Mouse (Mus musculus): ENCODE data around the gene Fhit. TPM values are rescaled to one million over a fixed set of nuclear protein-coding genes. Genes with fewer than 3 reads are reported as not detected.

The Fhit gene
- polyA plus RNA-seq, 1 experiment from 2014 or later: 6.8 TPM

DNA sequence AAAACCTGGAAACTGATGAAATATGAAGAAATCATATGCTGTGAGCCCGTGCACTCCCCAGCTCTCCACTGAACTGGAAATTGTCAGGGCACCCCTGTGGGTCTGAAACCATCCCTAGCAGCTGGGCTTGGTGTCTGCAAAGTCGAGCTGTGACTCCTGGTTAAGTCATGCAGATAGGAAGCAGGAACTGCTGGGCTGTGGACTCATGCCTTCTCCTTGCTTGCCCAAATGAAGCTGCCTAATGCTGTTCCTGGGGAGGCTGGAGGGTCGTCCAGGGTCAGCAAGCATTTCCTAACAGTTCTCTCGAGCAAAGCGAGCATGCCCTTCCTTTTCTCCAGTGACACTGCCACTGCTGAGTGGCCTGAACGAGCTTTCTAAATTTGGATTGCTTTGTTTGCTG is 607.1 kb downstream of the Fhit start:
- Histone ChIP-seq H3K4me3 (no peak overlapping the region), H3K27me3 (no peaks in the 10 kb centered on the region), H3K4me1 (no peaks in the 10 kb centered on the region), H3K36me3 (no peaks in the 10 kb centered on the region), H3K9ac (no peak overlapping the region), H3K4me2 (no peak overlapping the region), H3K27ac (no peak overlapping the region), H3K9me3 (no peaks in the 10 kb centered on the region)
- ATAC-seq (ENCODE audit: insufficient number of reproducible peaks, insufficient read depth, low FRiP score, low TSS enrichment, low read depth): no peak
- 39% methylated on average over 6 of the region's 6 CpGs for WGBS

DNA sequence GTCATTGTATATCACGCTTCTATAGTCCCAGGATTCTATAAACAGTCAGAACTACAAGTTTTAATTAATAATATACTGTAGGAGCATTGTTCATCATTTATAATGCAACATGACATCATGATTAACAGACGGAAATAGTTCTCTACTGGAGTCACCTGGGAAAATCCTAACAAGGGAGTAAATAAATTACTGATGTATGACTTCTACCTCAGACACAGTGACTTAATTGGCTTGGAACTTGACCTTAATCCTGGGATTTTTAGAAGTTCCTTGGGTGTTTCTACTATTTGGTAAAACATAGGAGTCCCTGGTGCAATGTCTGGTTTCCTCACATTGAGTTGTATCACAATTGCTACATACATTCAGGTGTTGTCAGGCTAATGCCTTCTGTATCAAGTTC is 613.2 kb downstream of the Fhit start:
- H3K27me3 ChIP-seq: no peaks in the 10 kb centered on the region
- H3K4me1 ChIP-seq: no peaks in the 10 kb centered on the region
- 67% methylated on average over 2 of the region's 2 CpGs for WGBS
- H3K4me3 ChIP-seq: no peak overlapping the region
- H3K27ac ChIP-seq: no peak overlapping the region
- no peaks in the 10 kb centered on the region for H3K36me3 ChIP-seq
- H3K9ac ChIP-seq: no peak overlapping the region
- no peaks in the 10 kb centered on the region for H3K9me3 ChIP-seq
- no peak overlapping the region for H3K4me2 ChIP-seq
- no peak for ATAC-seq (ENCODE audit: insufficient number of reproducible peaks, insufficient read depth, low FRiP score, low TSS enrichment, low read depth)

DNA sequence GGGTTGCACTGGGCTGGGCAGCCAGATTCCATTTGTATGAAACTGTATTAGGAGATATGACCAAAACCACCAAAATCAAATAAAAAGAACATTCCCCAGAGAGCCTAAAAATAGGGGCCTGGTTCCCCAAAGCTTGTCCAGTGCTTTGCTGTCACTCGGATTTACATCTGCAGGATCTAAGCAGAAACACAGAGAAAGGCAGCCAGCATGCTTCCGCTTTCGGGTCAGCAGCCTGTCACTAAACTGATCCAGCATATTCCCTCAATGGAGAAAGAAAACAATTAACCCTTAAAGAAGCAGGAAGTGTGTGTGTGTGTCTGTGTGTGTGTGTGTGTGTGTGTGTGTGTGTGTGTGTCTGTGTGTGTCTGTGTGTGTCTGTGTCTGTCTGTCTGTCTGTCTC is 615.9 kb downstream of the Fhit start:
- Histone ChIP-seq H3K27ac (no peak overlapping the region), H3K9ac (no peak overlapping the region), H3K4me3 (no peak overlapping the region), H3K4me2 (no peak overlapping the region), H3K9me3 (no peaks in the 10 kb centered on the region), H3K36me3 (no peaks in the 10 kb centered on the region), H3K4me1 (no peaks in the 10 kb centered on the region), H3K27me3 (no peaks in the 10 kb centered on the region)
- no peak for ATAC-seq (ENCODE audit: insufficient number of reproducible peaks, insufficient read depth, low FRiP score, low TSS enrichment, low read depth)
- WGBS: 50% methylated on average over 3 of the region's 3 CpGs

DNA sequence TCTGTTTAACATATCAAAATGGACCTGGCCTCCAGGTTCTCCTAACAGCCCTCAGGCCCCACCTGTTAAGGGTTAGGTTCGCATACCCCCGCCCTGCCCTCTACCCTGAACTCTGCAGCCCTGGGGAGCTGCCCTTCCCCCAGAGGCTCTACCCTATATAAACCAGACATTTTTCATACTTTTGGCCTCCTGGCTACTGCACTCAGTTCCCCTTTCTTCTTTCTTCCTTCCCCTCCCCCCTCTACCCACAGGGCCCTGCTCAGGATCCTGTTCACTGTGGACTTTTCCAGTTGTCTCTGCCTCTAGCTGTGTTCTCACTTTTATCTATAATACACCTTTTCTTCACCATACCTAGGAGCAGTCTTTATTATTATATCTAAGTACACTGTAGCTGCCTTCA is 627.0 kb downstream of the Fhit start:
- Histone ChIP-seq H3K9ac (no peak overlapping the region), H3K9me3 (no peaks in the 10 kb centered on the region), H3K4me2 (no peak overlapping the region), H3K4me3 (no peak overlapping the region), H3K27ac (no peak overlapping the region), H3K36me3 (no peaks in the 10 kb centered on the region), H3K4me1 (no peaks in the 10 kb centered on the region), H3K27me3 (no peaks in the 10 kb centered on the region)
- no peak for ATAC-seq (ENCODE audit: insufficient number of reproducible peaks, insufficient read depth, low FRiP score, low TSS enrichment, low read depth)
- 50% methylated on average over 2 of the region's 2 CpGs for WGBS

DNA sequence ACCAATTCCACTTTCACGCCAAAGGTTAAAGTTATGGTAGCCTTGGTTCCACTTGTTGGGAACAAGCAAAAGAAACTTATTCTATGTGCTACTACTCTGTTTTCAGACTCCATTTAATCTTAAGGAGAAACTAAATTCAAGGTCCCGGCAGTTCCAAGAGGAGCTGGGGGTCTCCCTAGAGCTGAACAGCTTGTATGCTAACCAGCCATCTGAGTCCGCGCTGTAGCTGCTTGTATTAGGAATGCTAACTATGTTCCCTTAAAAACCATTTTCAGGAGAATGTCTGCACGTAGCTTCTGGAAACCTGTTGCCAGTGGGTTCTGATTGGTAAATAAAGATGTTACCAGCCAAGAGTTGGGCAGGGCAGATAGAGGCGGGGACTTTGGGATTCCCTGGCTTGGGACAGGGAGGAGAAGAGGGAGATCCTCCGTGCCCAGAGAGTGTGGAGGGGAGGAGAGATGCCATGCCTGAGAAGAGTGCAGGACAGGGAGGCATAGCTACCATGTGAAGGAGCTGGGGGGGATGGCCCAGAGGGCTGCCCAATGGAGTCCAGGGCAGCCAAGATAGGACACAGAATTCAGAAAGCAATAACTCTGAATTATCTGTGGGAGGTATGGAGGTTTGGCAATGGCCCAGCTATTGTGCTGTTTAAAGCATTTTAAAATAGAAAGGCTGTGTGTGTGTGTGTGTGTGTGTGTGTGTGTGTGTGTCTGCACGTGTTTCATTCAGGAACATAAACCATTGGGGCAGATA is 629.9 kb downstream of the Fhit start:
- Histone ChIP-seq H3K4me2 (no peak overlapping the region), H3K9ac (no peak overlapping the region), H3K27me3 (no peaks in the 10 kb centered on the region), H3K4me1 (no peaks in the 10 kb centered on the region), H3K9me3 (no peaks in the 10 kb centered on the region), H3K27ac (no peak overlapping the region; the same call in 1 of the 2 replicates), H3K36me3 (no peaks in the 10 kb centered on the region), H3K4me3 (no peak overlapping the region)
- WGBS: 69% methylated on average over 8 of the region's 8 CpGs
- ATAC-seq (ENCODE audit: insufficient number of reproducible peaks, insufficient read depth, low FRiP score, low TSS enrichment, low read depth): no peak

DNA sequence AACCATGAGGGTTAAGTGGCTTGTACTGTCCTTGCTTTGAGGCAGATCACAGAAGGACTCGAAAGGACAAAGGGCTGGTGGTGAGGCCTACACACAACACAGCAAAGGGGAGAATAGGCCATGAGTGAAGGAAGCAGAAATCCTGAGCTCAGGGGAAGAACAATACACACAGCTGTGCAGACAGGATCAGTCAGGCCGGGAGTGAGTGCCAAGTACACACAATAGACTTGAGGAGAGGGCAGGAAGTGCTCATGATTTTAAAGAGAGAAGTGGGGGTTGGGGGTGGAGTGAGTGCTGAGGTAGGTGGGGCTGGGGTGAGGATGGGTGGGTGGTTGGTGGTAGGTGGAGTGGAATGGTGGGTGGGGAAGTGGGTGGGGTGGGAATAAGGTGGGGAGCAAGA is 635.0 kb downstream of the Fhit start:
- no peak overlapping the region for H3K9ac ChIP-seq
- no peaks in the 10 kb centered on the region for H3K4me1 ChIP-seq
- ATAC-seq (ENCODE audit: insufficient number of reproducible peaks, insufficient read depth, low FRiP score, low TSS enrichment, low read depth): 0 out of 2 replicates have a peak, but pooled peaks have one; percentile 26
- H3K27me3 ChIP-seq: no peaks in the 10 kb centered on the region
- no peak overlapping the region for H3K4me2 ChIP-seq
- no peak overlapping the region for H3K4me3 ChIP-seq
- WGBS: 45% methylated on average over 2 of the region's 2 CpGs
- H3K36me3 ChIP-seq: no peaks in the 10 kb centered on the region
- no peaks in the 10 kb centered on the region for H3K9me3 ChIP-seq
- H3K27ac ChIP-seq: no peak overlapping the region

DNA sequence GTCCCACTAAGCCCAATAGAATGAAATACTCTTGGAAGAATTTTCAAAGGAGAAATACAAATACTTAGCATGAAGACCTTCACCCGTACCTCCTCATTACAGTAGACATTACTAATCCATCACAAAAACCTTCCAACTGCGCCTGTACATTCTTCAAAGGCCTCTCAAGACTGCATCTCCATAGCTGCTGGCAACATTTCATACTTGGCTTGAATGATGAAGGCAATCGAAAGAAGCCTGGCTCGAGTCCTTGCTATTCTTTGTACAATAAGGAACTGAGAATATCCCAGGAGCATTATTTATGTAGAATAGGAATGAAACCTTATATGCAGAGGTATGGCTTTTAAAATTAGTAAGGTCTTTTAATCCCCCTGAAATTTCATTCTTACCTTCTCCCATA is 636.0 kb downstream of the Fhit start:
- H3K4me3 ChIP-seq: no peak overlapping the region
- no peak overlapping the region for H3K9ac ChIP-seq
- H3K4me2 ChIP-seq: no peak overlapping the region
- H3K27me3 ChIP-seq: no peaks in the 10 kb centered on the region
- ATAC-seq (ENCODE audit: insufficient number of reproducible peaks, insufficient read depth, low FRiP score, low TSS enrichment, low read depth): no peak
- no peaks in the 10 kb centered on the region for H3K9me3 ChIP-seq
- H3K4me1 ChIP-seq: no peaks in the 10 kb centered on the region
- no peak overlapping the region for H3K27ac ChIP-seq
- no peaks in the 10 kb centered on the region for H3K36me3 ChIP-seq
- WGBS: 67% methylated on average over 4 of the region's 4 CpGs

DNA sequence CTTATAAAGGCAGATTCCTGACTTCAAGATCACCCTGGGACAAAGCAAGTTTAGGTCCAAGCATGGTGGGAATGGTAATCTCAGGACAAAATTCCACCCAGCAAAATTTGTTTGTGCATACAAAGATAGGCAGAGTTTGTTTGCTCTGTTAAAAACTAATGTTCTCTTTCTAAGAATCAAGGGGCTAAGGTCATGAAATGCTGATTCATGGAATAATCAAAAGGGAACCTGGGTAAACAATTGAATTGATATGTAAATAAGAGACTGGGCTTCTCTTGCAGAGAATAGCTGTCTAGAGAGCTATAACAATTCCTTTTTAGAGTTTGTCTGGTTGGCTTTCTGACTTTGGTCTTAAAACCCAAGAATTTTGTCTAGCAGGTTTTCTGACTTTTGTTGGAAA is 647.8 kb downstream of the Fhit start:
- Histone ChIP-seq H3K27ac (no peak overlapping the region), H3K4me3 (no peak overlapping the region)

DNA sequence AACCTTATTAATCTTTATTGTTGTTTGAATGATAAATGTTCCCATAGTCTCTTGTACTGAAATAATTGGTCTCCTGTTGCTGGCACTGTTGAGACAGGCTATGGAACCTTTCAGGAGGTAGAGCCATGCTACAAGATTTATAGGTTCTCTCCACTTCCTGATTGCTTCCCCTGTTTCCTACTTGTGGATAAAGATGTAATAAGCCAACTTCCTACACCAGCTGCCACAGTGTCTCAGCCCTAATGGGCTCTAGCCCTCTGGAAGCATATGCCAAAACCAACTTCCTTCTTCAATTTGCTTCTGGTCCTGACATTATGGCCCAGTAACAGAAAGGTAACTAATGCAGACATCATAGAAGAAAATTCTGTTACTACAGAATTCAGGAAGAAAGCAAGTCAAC is 652.6 kb downstream of the Fhit start:
- Histone ChIP-seq H3K36me3 (no peaks in the 10 kb centered on the region), H3K27me3 (no peaks in the 10 kb centered on the region), H3K4me1 (no peaks in the 10 kb centered on the region), H3K9me3 (no peaks in the 10 kb centered on the region; the same call in 1 of the 2 replicates), H3K4me3 (no peak overlapping the region), H3K27ac (no peak overlapping the region), H3K9ac (no peak overlapping the region), H3K4me2 (no peak overlapping the region)
- no peak for ATAC-seq (ENCODE audit: insufficient number of reproducible peaks, insufficient read depth, low FRiP score, low TSS enrichment, low read depth)

More for the DNA sequence above, 647.8 kb downstream of the Fhit start:
- no peak for ATAC-seq (ENCODE audit: insufficient number of reproducible peaks, insufficient read depth, low FRiP score, low TSS enrichment, low read depth)
- H3K4me1 ChIP-seq: no peaks in the 10 kb centered on the region
- H3K36me3 ChIP-seq: no peaks in the 10 kb centered on the region
- no peaks in the 10 kb centered on the region for H3K27me3 ChIP-seq
- H3K4me2 ChIP-seq: no peak overlapping the region
- H3K9me3 ChIP-seq: no peaks in the 10 kb centered on the region; the same call in 1 of the 2 replicates
- no peak overlapping the region for H3K9ac ChIP-seq

DNA sequence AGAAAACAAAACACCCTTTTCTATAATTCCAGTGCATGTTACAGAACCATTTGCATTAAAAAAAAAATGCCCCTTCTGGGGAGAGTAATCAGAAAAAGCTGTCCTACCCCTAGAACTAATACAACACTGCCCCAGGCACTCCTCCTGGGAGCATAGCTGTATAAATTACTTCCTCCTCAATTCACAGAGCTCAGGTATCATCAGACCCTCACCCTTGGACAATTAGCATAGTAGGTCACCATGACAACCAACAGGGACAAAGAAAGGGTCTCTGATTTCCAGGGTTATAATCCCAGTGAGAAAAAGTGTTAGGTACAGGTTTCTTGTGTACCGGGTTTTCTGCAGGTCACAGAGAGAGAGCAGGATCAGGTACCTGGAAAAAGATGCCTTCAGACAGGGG is 654.3 kb downstream of the Fhit start:
- H3K36me3 ChIP-seq: no peaks in the 10 kb centered on the region
- H3K27me3 ChIP-seq: no peaks in the 10 kb centered on the region
- no peaks in the 10 kb centered on the region for H3K9me3 ChIP-seq
- no peak overlapping the region for H3K4me3 ChIP-seq
- no peak for ATAC-seq (ENCODE audit: insufficient number of reproducible peaks, insufficient read depth, low FRiP score, low TSS enrichment, low read depth)
- WGBS: 20% methylated on average over 1 of the region's 1 CpGs
- no peaks in the 10 kb centered on the region for H3K4me1 ChIP-seq
- H3K27ac ChIP-seq: no peak overlapping the region
- no peak overlapping the region for H3K9ac ChIP-seq
- no peak overlapping the region for H3K4me2 ChIP-seq

DNA sequence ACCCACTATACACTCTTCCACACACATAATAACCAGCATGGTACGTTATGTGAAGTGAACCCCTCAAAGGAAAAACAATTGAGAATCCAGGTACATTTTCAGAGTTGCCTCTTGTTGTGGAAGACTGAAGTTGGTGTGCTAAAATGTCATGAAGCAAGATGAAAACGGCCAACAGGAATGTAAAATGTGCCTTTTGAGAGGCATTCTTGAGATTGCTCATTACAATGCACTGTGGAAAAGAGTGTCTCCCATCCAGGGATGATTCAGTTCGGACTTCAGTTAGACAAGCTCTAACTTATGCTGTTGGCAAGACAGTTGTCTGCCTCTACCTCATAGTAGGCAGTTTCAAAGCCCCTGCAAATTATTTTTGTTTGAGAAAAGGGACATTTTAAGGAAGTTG is 676.0 kb downstream of the Fhit start:
- no peaks in the 10 kb centered on the region for H3K4me1 ChIP-seq
- ATAC-seq (ENCODE audit: insufficient number of reproducible peaks, insufficient read depth, low FRiP score, low TSS enrichment, low read depth): no peak

DNA sequence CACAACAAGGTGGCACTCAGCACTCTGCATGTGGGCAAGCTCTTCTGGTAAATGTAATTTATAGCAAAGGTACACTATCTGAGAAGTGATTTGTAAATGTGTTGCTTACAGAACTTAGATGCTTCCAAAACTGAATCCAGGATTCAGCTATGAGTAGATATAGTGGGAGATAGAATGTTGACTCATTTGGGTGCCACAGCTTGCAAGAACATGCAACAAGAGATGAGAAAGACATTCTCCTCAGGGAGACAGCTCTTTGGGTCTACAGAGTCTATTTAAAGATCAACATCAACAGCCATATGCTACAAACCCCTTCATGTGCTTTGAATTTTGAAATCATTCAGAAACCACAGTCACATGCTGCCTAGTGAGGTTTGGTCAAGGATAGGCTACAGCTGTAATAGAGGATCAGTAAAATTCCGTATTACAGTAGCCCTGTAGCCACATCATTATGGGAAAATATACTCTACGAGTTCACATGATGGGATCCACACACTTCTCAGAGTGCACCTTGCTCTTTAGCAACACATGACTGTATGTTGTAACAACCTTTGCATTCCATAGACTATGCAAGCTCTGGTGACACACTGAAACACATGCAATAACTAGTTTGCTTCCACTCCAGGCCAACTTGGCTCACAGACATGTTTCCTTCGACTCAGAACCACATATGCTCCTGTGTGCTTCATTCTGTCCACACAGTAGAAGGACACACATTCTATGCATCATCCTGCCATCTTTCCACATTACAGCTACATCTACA is 678.8 kb downstream of the Fhit start:
- H3K9ac ChIP-seq: no peak overlapping the region
- H3K9me3 ChIP-seq: no peaks in the 10 kb centered on the region
- no peaks in the 10 kb centered on the region for H3K4me1 ChIP-seq
- 82% methylated on average over 3 of the region's 3 CpGs for WGBS
- H3K36me3 ChIP-seq: no peaks in the 10 kb centered on the region
- no peaks in the 10 kb centered on the region for H3K27me3 ChIP-seq
- no peak for ATAC-seq (ENCODE audit: insufficient number of reproducible peaks, insufficient read depth, low FRiP score, low TSS enrichment, low read depth)
- no peak overlapping the region for H3K27ac ChIP-seq
- H3K4me3 ChIP-seq: no peak overlapping the region
- H3K4me2 ChIP-seq: no peak overlapping the region

More for the DNA sequence above, 676.0 kb downstream of the Fhit start:
- Histone ChIP-seq H3K27ac (no peak overlapping the region), H3K4me2 (no peak overlapping the region), H3K9ac (no peak overlapping the region), H3K9me3 (no peaks in the 10 kb centered on the region), H3K36me3 (no peaks in the 10 kb centered on the region), H3K27me3 (no peaks in the 10 kb centered on the region), H3K4me3 (no peak overlapping the region)
- WGBS: 72% methylated on average over 3 of the region's 3 CpGs

All from embryonic facial prominence, embryonic 13.5 days (tissue).